28 mouse cellular contexts compared by ENCODE assay signal in the genomic region with DNA sequence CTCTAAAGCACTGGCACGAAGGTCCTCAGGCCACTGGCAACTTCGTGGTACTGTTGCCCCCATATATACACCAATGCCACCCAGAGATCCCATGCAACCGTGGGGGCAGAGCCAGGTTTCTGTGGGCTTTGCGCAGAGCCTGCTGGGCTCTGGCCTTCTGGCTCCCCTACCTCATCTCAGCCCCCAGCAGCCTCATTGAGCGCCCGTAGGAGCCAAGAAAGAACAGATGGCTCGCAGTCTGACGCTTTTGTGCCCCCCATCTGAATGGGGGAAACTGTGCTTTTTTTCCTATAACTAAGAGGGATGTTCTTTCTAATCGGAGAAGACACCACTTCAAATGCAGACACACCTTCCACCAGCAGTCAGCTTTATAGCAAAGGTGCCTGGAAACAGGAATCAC.
DNase-seq lines count a peak whose midpoint lies in the region; ATAC-seq and TF ChIP-seq lines count a peak whose summit lies in the region.
"Had no signal": no experiment of that assay in that cellular context is flagged by ENCODE, and none has a peak within 500 bp of the region (broad histone marks: within the 10 kb centered on the region; RNA-seq: fewer than 3 reads in every experiment).

No protein-coding gene starts in this region.

- H3K9me3 ChIP-seq in hindbrain, postnatal 0 days (ENCODE audit: low read length): no peaks in the 10 kb centered on the region
- no peaks in the 10 kb centered on the region for H3K9me3 ChIP-seq in hindbrain, embryonic 12.5 days (replicated peaks)
- no peaks in the 10 kb centered on the region for H3K9me3 ChIP-seq in forebrain, postnatal 0 days (ENCODE audit: low read length)
- H3K9me3 ChIP-seq: hindbrain, embryonic 15.5 days; limb, embryonic 13.5 days; lung, embryonic 15.5 days; neural tube, embryonic 13.5 days; stomach, embryonic 15.5 days had no signal

- no peaks in the 10 kb centered on the region for H3K36me3 ChIP-seq in hindbrain, postnatal 0 days (ENCODE audit: insufficient read depth, low read length)
- H3K36me3 ChIP-seq in hindbrain, embryonic 12.5 days: no peaks in the 10 kb centered on the region
- no peaks in the 10 kb centered on the region for H3K36me3 ChIP-seq in forebrain, postnatal 0 days (ENCODE audit: insufficient read depth)
- H3K36me3 ChIP-seq: hindbrain, embryonic 15.5 days; limb, embryonic 13.5 days; lung, embryonic 15.5 days; neural tube, embryonic 13.5 days; stomach, embryonic 15.5 days had no signal

- H3K27me3 ChIP-seq in hindbrain, postnatal 0 days (ENCODE audit: insufficient read depth, low read length): no peaks in the 10 kb centered on the region
- no peaks in the 10 kb centered on the region for H3K27me3 ChIP-seq in hindbrain, embryonic 12.5 days
- no peaks in the 10 kb centered on the region for H3K27me3 ChIP-seq in forebrain, postnatal 0 days (ENCODE audit: insufficient read depth, low read length)
- H3K27me3 ChIP-seq: hindbrain, embryonic 15.5 days; lung, embryonic 15.5 days; neural tube, embryonic 13.5 days; stomach, embryonic 15.5 days had no signal

- WGBS in hindbrain, postnatal 0 days: 54% methylated on average over 9 of the region's 9 CpGs
- 86% methylated on average over 9 of the region's 9 CpGs for WGBS in hindbrain, embryonic 12.5 days
- WGBS in forebrain, postnatal 0 days: 60% methylated on average over 9 of the region's 9 CpGs

- DNase-seq in hindbrain, postnatal 0 days (ENCODE audit: low spot score): peak; percentile 13
- peak; percentile 45 for DNase-seq in brain, embryonic 18.5 days (ENCODE audit: low read depth, low spot score)
- peak; percentile 77 for DNase-seq in forebrain, postnatal 0 days
- peak; percentile 35 to 64 for DNase-seq in layer of hippocampus, postnatal 36 days
- no peak for DNase-seq in urinary bladder, postnatal 14 days (ENCODE audit: low spot score)
- DNase-seq: adrenal gland, postnatal 25 days; B cell, adult 2 months; cerebellum, adult 8-10 months; cerebellum, postnatal 36 days; gastrocnemius, adult 2 months; gastrocnemius, postnatal 36 days; heart, adult 18-20 months; heart, postnatal 4 days; kidney, adult 18-20 months; kidney, postnatal 36 days; retina, postnatal 1 day; right cerebral cortex, postnatal 14 days had no signal

- no peak for ATAC-seq in hindbrain, postnatal 0 days
- ATAC-seq in hindbrain, embryonic 12.5 days (ENCODE audit: low FRiP score): no peak
- peak; percentile 71 for ATAC-seq in forebrain, postnatal 0 days
- no peak for ATAC-seq in monocyte, adult 5-6 weeks (replicated peaks; ENCODE audit: insufficient number of reproducible peaks, low FRiP score, low TSS enrichment, poor library complexity, severe bottlenecking)
- ATAC-seq: midbrain, embryonic 16.5 days had no signal

- no peak for TF ChIP-seq CTCF in hindbrain, postnatal 0 days (IDR thresholded peaks at IDR 0.05; ENCODE audit: low read depth)
- no peak for TF ChIP-seq CTCF in forebrain, postnatal 0 days (IDR thresholded peaks at IDR 0.05; ENCODE audit: low read depth)

- no peak overlapping the region for H3K4me2 ChIP-seq in hindbrain, postnatal 0 days (ENCODE audit: low read depth, low read length)
- H3K4me2 ChIP-seq in hindbrain, embryonic 12.5 days (replicated peaks): no peak overlapping the region
- no peak overlapping the region for H3K4me2 ChIP-seq in forebrain, postnatal 0 days (ENCODE audit: low read depth)
- H3K4me2 ChIP-seq: heart, embryonic 11.5 days; hindbrain, embryonic 15.5 days; limb, embryonic 13.5 days; liver, embryonic 11.5 days; lung, embryonic 15.5 days; midbrain, embryonic 11.5 days; neural tube, embryonic 13.5 days; stomach, embryonic 15.5 days had no signal

- H3K4me1 ChIP-seq in hindbrain, postnatal 0 days (ENCODE audit: insufficient read depth, low read length): no peaks in the 10 kb centered on the region
- 0 out of 2 replicates have a peak, but pooled peaks cover 3% of the 10 kb centered on the region for H3K4me1 ChIP-seq in hindbrain, embryonic 12.5 days
- H3K4me1 ChIP-seq in forebrain, postnatal 0 days (ENCODE audit: insufficient read depth): no peaks in the 10 kb centered on the region; the same call in 1 of the 2 replicates
- H3K4me1 ChIP-seq: hindbrain, embryonic 15.5 days; limb, embryonic 13.5 days; lung, embryonic 15.5 days; stomach, embryonic 15.5 days had no signal

- no peak overlapping the region for H3K4me3 ChIP-seq in hindbrain, postnatal 0 days (ENCODE audit: low read length)
- no peak overlapping the region for H3K4me3 ChIP-seq in hindbrain, embryonic 12.5 days
- H3K4me3 ChIP-seq in forebrain, postnatal 0 days (ENCODE audit: low read depth, low read length): no peak overlapping the region
- H3K4me3 ChIP-seq: gastrocnemius, adult 2 months; hindbrain, embryonic 15.5 days; limb, embryonic 13.5 days; lung, embryonic 15.5 days; neural tube, embryonic 13.5 days; stomach, embryonic 15.5 days had no signal

- H3K27ac ChIP-seq in hindbrain, postnatal 0 days: no peak overlapping the region
- no peak overlapping the region for H3K27ac ChIP-seq in hindbrain, embryonic 12.5 days
- H3K27ac ChIP-seq in forebrain, postnatal 0 days (ENCODE audit: low read depth, low read length): peak overlapping the region; percentile 55
- H3K27ac ChIP-seq: gastrocnemius, adult 2 months; hindbrain, embryonic 15.5 days; limb, embryonic 13.5 days; lung, embryonic 15.5 days; neural tube, embryonic 13.5 days; stomach, embryonic 15.5 days had no signal

- no peak overlapping the region for H3K9ac ChIP-seq in hindbrain, postnatal 0 days (replicated peaks; ENCODE audit: low read length)
- H3K9ac ChIP-seq in hindbrain, embryonic 12.5 days: no peak overlapping the region
- no peak overlapping the region for H3K9ac ChIP-seq in forebrain, postnatal 0 days
- H3K9ac ChIP-seq: hindbrain, embryonic 15.5 days; limb, embryonic 13.5 days; lung, embryonic 15.5 days; neural tube, embryonic 13.5 days; stomach, embryonic 15.5 days had no signal
